Mouse (Mus musculus) retina, postnatal 1 day (tissue): Measurements from ENCODE around the gene Hspa8.
A peak's percentile ranks its signal among the peaks of the same experiment; 100 is the strongest.
"Not testable (repeated sequence)": the region's sequence is repeated elsewhere in the genome, so short reads cannot be mapped to it uniquely, and the experiment has no call there.

ENCODE experiments used
- DNase-seq: peaks from one replicate; pipeline ENCODE4 v3.0.0-alpha.2; 2012

Hspa8 gene

GRCm38 (mm10) chr9:40800675-40801612, at the start of gene Hspa8:
Gene Hspa8 (plus strand): TSS chr9:40800984.
- peak; percentile 100 for DNase-seq

DNA sequence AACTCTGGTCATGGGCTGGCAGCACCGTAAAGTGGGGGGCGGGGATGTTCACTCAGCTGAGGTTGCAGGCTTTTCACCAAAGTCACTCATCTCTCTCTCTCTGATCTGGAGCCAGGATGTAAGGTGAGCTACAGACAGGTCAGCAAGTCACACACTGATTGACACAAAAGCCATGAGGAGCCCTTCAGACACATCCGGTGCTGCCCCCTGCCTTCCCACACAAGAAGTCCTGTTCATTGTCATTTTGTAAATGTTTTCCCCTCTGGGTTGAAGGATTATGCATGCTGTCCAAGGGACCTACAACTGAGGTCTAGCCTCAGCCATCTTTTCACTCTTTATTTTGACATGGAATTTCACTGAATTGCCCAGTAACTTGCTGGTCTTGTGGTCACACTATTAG, 49.0 kb upstream of the Hspa8 start:
- no peak for DNase-seq

- DNase-seq, result peak; percentile 83
Observed at GRCm38 (mm10) chr9:40756401-40756800, 44.4 kb upstream of the Hspa8 start.

GRCm38 (mm10) chr9:40757105-40757626, 43.6 kb upstream of the Hspa8 start:
- peak; percentile 76 for DNase-seq

DNA sequence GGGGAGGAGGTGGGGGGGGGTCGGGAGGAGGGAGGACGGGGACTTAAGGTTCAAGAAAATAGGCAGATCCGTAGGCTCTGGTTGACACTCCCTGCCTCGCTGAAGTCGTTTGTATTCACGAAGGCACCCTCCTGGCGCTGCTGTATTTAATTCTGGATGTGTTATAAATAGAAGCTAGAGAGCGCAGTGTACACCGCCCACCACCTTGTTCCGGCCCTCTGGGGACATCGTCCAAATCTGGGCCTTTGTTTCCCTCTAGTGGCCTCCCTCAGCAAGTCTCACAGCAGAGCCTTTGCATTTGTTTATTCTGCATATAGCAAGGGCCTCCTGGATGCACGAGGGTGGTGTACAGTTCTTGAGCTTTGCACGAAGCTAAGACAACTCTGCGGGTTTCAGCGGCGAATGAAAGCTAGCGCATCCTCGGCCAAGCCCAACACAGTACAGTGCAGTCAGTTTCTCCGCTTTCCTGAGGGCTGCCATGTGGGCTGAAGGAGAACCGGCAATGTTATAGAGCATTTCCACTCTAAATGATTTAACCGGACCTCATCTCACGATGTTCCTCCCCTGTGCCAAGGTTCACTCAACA, 43.0 kb upstream of the Hspa8 start:
- peak; percentile 87 for DNase-seq

DNA sequence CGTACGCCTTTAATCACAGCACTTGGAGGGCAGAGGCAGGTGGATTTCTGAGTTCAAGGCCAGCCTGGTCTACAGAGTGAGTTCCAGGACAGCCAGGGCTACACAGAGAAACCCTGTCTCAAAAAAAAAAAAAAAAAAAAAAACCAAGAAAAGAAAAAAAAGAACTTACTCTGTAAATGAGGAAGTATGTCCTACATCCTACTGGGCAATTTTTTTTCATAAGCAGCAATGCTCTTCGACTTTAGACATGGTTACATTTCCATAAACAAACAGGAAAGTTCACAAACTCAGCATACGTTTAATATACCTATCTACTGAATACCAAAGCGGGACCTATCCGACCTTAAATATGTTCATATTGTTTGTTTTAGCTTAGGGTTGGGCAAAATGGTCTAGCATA, 38.4 kb upstream of the Hspa8 start:
- DNase-seq, result no peak

DNA sequence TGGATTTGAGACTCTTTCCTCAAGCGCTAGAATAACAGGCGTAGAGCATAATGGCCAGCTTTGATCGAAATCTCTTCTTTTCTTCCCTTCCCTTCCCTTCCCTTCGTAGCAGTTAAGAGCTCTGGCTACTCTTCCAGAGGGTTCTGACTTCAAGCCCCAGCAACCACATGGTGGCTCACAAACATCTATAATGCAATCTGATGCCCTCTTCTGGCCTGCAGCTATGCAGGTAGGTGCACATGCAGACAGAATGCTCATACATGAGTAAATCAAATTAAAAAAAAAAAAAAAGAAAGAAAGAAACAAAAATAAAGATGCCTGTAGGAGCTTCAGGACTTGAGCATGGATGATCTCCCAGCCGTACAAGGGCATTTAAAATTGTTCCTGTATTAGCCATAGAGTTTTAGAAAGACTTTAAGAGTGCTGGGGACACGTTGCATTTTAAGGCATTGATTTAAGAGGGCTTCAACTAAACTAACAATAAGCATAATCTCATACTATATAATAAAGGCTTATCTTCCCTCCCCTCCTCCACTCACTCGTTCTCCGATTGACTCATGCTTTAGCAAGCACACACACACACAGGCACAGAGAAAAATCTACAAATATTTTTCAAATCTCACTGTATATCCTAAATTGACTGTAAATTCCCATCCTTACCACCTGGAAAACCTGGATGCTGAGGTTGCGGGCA, 35.8 kb upstream of the Hspa8 start:
- no peak for DNase-seq

GRCm38 (mm10) chr9:40765581-40765940, 35.2 kb upstream of the Hspa8 start:
- no peak for DNase-seq

- DNase-seq, result no peak
Observed at GRCm38 (mm10) chr9:40766058-40766605, 34.7 kb upstream of the Hspa8 start.

- no peak for DNase-seq
Observed at GRCm38 (mm10) chr9:40767946-40768345, 32.8 kb upstream of the Hspa8 start.

GRCm38 (mm10) chr9:40772246-40772645, 28.5 kb upstream of the Hspa8 start:
- DNase-seq, result no peak

- not testable (repeated sequence) for DNase-seq
Observed at GRCm38 (mm10) chr9:40773142-40773541, 27.6 kb upstream of the Hspa8 start.

DNA sequence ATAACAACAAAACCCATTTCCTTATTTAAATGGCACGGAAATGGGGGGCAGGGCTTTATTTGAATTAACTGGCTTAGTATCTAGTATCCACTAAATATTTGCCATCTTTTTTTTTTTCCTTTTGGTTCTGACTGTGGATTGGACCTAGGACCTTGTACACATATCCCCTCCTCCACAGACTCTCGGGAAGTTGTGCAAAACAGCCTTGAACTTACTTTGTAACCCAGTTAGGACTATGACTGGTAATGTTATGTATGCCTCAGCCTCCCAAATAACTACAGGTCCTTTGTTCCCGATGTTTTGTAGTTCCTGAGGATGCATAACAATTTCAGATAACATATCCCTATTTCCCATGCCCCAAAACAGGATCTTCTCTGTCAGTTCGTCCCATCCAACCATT, 26.9 kb upstream of the Hspa8 start:
- no peak for DNase-seq

DNA sequence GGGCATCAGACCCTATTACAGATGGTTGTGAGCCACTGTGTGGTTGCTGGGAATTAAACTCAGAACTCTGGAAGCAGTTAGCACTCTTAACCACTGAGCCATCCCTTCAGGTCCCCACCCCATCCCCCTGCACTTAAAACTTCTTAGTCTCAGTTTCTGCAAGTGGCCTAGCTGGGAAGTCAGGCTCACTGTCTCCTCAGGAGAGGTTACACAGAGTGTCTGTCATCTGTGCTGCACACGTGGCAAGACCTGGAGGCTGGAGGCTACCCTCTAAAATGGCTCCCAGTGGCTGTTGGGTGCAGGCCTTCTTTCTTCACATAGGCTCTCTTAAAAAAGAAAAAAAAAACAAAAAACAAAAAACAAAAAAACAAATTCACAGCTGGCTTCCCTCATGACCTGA, 24.7 kb upstream of the Hspa8 start:
- no peak for DNase-seq

DNA sequence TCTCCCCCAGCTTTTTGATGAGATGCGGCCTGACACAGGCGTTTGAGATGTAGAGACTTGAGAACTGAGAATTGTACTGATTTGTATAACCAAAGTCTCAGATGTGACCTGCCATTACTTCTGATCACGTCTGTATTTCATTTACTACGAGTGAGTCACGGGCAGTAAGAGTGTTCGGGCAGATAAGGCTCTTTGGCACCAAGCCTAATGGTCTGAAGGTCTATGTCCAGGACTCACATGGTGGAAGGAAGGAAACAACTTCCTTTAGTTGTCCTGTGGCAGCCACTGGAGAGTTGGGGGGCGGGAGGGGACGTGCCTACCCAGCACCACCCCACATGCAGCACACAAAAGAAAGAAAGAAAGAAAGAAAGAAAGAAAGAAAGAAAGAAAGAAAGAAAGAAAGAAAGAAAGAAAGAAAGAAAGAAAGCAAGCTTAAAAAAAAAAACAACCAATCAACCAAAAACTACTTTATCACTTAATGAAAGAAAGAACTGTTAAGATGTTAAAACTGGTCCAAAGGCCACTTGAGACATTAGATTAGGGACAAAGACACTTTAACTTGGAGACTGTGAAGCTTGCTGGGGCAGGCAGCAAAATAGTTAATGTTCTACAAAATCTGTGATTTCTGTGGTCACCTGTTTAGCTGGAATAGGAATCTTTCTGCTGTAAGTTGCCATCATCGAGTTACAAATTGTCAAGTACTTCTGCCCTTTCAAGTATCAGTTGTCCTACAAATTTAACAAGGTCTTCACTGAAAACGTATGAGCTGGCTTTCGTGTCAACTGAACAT, 24.1 kb upstream of the Hspa8 start:
- no peak for DNase-seq

GRCm38 (mm10) chr9:40780111-40780510, 20.7 kb upstream of the Hspa8 start:
- DNase-seq, result no peak

GRCm38 (mm10) chr9:40780892-40781725, 19.7 kb upstream of the Hspa8 start:
- DNase-seq, result no peak

- DNase-seq, result peak; percentile 39
Observed at GRCm38 (mm10) chr9:40781726-40782581, 18.8 kb upstream of the Hspa8 start.

DNA sequence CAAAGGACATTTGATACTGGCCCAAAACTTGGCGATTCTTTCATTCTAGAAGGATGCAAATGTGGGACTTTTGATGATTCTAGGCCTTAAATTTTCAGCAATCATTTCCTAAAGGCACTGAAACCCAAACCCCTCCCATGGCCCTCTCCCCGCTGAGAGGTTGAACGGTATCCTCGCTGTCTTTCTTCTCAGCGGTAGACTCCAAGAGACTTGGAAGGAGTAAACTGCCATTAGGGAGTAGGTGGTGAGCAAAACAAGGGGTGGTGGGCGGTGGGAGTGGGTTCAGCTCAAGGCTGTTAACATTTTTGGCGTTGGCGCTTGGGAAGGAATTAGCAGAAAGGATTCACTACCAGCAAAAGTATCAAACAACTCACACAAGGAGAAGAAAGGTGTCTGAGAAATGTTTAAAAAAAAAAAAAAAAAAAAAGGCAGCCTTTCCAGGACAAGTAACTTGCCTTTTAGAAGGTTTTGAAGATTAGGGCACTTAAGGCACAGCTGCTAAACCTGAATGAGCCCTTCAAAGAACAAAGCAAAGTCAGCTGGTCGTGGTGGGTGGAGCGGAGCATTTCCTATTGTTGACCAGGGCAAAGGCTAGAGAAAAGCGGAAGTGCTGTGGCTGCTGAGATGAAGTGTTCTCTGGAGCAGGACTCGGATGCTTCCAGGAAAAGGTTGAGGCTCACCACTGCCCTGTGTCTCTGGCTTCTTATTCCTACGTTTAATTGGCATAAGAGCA, 17.0 kb upstream of the Hspa8 start:
- peak; percentile 68 for DNase-seq
